Mouse (Mus musculus): ENCODE results near the gene Radil. TPM values are rescaled to one million over a fixed set of nuclear protein-coding genes. Genes with fewer than 3 reads are reported as not detected.

Gene Radil
- polyA plus RNA-seq, 1 experiment from 2014 or later, result 4.2 TPM

DNA sequence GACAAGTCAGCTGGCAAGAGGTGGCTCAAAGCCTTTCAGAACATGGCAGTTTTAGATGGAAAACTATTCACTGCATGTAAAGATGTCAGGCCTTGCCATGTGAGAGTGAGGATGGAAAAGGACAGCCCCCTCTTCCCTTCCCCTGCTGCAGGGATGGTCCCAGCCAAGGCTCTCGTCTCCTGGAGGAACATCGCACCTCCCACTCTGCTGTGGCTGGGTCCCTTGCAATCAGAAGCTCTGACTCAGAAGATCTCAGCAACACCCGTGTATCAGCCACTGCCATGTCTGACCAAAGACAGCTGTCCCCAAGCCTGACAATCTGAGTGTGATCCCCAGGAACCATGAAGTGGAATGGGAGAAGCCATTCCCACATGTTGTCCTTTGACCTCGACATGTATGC, 38.8 kb downstream of the Radil start:
- Histone ChIP-seq H3K9ac (replicated peaks; ENCODE audit: low read length) (no peak overlapping the region), H3K4me1 (ENCODE audit: insufficient read depth, low read length) (0 out of 2 replicates have a peak, but pooled peaks cover 12% of the 10 kb centered on the region), H3K27me3 (ENCODE audit: insufficient read depth, low read length) (no peaks in the 10 kb centered on the region), H3K36me3 (ENCODE audit: insufficient read depth, low read length) (no peaks in the 10 kb centered on the region), H3K27ac (ENCODE audit: low read length) (no peak overlapping the region), H3K4me2 (replicated peaks; ENCODE audit: low read depth, low read length) (no peak overlapping the region), H3K4me3 (ENCODE audit: low read length) (no peak overlapping the region), H3K9me3 (ENCODE audit: low read length) (no peaks in the 10 kb centered on the region)
- no peak for ATAC-seq (ENCODE audit: low FRiP score, low TSS enrichment)
- 77% methylated on average over 4 of the region's 4 CpGs for WGBS

DNA sequence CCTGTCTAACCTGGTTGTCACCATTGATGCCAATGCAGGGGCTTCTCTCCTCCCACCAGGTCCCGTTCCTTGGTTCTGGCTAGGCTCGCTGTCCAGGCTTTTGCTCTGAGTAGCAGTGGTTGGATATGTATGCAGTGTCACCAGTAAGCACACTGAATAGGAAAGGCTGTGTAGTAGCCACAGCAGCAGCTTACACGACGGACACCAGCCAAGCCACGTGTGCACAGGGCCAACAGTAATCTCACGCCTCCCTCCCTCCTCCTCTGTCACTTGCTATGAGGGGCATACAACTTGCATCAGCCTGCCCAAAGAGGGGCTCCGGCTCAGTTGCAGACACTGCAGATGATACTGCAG, 40.9 kb downstream of the Radil start:
- Histone ChIP-seq H3K9me3 (ENCODE audit: low read length) (no peaks in the 10 kb centered on the region), H3K4me1 (ENCODE audit: insufficient read depth, low read length) (0 out of 2 replicates have a peak, but pooled peaks cover 8% of the 10 kb centered on the region), H3K27me3 (ENCODE audit: insufficient read depth, low read length) (no peaks in the 10 kb centered on the region), H3K36me3 (ENCODE audit: insufficient read depth, low read length) (no peaks in the 10 kb centered on the region), H3K9ac (replicated peaks; ENCODE audit: low read length) (no peak overlapping the region), H3K4me3 (ENCODE audit: low read length) (no peak overlapping the region), H3K27ac (ENCODE audit: low read length) (no peak overlapping the region), H3K4me2 (replicated peaks; ENCODE audit: low read depth, low read length) (no peak overlapping the region)
- ATAC-seq (ENCODE audit: low FRiP score, low TSS enrichment), result no peak
- WGBS, result 68% methylated on average over 7 of the region's 7 CpGs

DNA sequence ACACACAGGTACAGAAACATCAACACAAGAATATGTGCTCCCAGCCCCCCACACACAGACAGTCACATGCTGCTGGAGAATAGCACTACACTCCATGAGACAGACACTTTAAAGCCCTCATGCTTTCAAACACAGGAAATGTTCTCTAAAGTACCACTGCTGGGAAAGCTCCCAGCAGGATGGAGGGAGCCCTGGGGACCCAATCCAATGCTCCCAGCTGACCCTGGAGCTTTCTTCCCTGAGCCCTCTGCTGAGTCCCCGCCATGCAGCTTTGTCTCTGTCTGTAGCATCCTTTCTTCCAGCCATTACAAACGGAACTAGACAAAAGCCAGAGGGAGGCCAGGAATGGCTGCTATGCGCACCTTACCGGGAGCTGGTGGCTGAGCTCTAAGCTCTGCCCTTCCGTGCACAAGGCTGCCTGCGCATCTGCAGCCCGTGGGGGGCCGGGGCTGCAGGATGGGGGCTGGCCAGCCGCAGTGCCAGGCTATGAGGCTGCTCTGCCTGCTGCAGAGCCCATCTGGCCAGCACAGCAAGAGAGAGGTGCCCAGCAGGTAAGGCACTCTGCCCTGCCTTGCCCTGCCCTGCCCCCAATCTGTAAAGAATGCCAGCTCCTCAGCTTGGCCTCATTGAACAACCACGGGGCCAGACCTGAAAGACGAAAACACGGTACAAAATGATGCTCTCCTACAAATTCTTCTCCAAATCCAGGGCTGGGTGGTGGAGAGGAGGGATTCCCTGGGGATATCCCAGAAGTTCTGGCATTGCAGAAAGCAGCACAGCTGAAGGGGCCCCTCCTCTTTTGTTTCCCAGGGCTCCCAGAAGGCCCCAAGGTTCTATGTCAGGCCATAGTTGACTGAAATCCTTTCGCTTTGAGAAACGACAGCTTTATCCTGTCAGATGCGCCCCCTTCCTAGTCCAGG, 41.5 kb downstream of the Radil start:
- WGBS, result 31% methylated on average over 15 of the region's 15 CpGs
- H3K9ac ChIP-seq (replicated peaks; ENCODE audit: low read length), result no peak overlapping the region
- H3K27ac ChIP-seq (ENCODE audit: low read length), result no peak overlapping the region
- no peaks in the 10 kb centered on the region for H3K36me3 ChIP-seq (ENCODE audit: insufficient read depth, low read length)
- H3K4me3 ChIP-seq (ENCODE audit: low read length), result no peak overlapping the region
- no peaks in the 10 kb centered on the region for H3K27me3 ChIP-seq (ENCODE audit: insufficient read depth, low read length)
- no peak overlapping the region for H3K4me2 ChIP-seq (replicated peaks; ENCODE audit: low read depth, low read length)
- H3K9me3 ChIP-seq (ENCODE audit: low read length), result no peaks in the 10 kb centered on the region
- ATAC-seq (ENCODE audit: low FRiP score, low TSS enrichment), result no peak
- 0 out of 2 replicates have a peak, but pooled peaks cover 8% of the 10 kb centered on the region for H3K4me1 ChIP-seq (ENCODE audit: insufficient read depth, low read length)

DNA sequence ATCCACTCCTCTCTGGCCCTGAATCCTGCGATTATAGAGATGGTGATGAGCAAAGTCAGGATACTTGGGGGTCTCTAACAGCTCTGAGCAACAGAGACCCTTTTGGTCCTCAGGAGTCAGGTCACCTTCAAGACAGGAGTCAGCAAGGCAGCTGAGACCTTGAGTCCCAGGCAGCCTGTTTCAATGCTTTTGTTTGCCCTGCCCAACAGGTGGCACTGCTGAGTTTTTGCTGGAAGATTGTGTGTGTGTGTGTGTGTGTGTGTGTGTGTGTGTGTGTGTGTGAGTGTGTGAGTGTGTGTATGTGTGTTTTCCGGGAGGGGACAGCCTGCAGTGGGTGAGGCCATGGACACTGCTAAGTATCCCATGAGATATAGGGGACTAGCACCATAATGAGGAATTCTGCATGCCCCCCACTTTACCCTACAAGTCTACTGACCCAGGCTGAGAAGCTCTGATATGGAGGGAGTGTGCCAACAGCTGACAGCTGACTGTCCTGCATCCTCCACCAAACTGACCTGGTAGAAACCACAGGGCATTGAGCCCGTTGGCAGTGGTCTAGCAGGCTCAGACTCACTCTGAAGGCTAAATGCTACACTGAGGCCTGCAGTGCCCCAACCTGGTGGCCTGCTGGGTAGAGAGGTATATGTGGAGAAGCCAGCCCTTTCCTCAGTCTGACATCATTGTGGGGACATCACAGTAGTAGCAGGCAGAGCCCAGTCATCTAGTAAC, 45.0 kb downstream of the Radil start:
- H3K4me1 ChIP-seq (ENCODE audit: insufficient read depth, low read length), result peaks cover 15% of the 10 kb centered on the region
- no peaks in the 10 kb centered on the region for H3K9me3 ChIP-seq (ENCODE audit: low read length)
- 74% methylated on average over 3 of the region's 3 CpGs for WGBS
- no peaks in the 10 kb centered on the region for H3K27me3 ChIP-seq (ENCODE audit: insufficient read depth, low read length)
- H3K27ac ChIP-seq (ENCODE audit: low read length), result no peak overlapping the region
- H3K4me3 ChIP-seq (ENCODE audit: low read length), result no peak overlapping the region
- no peak overlapping the region for H3K9ac ChIP-seq (replicated peaks; ENCODE audit: low read length)
- no peak overlapping the region for H3K4me2 ChIP-seq (replicated peaks; ENCODE audit: low read depth, low read length)
- no peak for ATAC-seq (ENCODE audit: low FRiP score, low TSS enrichment)
- H3K36me3 ChIP-seq (ENCODE audit: insufficient read depth, low read length), result no peaks in the 10 kb centered on the region

DNA sequence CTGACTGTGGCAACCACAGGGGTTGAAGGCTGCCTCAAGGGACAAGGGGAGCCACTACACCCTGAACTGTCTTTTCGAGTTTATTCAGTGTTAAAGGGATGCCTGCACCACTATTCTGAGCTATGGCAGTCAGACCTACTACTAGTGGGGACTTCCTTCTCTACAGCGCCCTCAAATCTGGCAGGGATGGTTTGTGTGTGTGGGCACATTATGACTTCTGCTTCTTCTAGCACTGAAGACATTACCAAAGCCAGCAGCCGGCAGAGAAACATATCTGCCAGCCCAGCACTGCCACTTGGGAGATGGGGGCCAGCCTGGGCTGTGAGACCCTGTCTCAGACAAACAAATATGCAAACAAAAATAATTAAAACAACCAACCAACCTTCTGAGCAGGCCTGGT, 46.7 kb downstream of the Radil start:
- no peaks in the 10 kb centered on the region for H3K36me3 ChIP-seq (ENCODE audit: insufficient read depth, low read length)
- no peak overlapping the region for H3K4me2 ChIP-seq (replicated peaks; ENCODE audit: low read depth, low read length)
- H3K27me3 ChIP-seq (ENCODE audit: insufficient read depth, low read length), result no peaks in the 10 kb centered on the region
- H3K4me3 ChIP-seq (ENCODE audit: low read length), result no peak overlapping the region
- ATAC-seq (ENCODE audit: low FRiP score, low TSS enrichment), result no peak
- H3K9ac ChIP-seq (replicated peaks; ENCODE audit: low read length), result no peak overlapping the region
- 82% methylated on average over 3 of the region's 3 CpGs for WGBS
- no peak overlapping the region for H3K27ac ChIP-seq (ENCODE audit: low read length)
- no peaks in the 10 kb centered on the region for H3K9me3 ChIP-seq (ENCODE audit: low read length)
- H3K4me1 ChIP-seq (ENCODE audit: insufficient read depth, low read length), result peaks cover 15% of the 10 kb centered on the region

DNA sequence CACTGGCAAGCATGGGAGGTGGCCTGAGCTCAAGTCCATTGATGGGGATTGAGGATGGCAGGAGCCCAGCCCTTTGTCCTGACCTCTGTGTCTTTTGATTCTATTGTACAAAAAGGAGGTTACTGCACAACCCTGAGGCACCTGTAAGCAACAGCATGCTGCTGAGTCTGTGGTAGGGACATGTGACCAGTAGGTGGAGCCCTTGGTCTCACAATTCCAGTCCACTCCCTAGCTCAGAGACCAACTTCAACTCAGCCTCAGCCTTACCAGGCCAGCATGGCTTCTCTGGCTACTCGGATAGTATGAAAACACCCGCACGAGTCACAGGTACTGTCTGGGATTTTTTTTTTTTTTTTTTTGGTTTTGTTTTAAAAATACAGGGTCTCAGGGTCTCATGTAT, 48.5 kb downstream of the Radil start:
- Histone ChIP-seq H3K4me1 (ENCODE audit: insufficient read depth, low read length) (peaks cover 13% of the 10 kb centered on the region), H3K27me3 (ENCODE audit: insufficient read depth, low read length) (no peaks in the 10 kb centered on the region), H3K4me3 (ENCODE audit: low read length) (no peak overlapping the region), H3K9me3 (ENCODE audit: low read length) (no peaks in the 10 kb centered on the region), H3K27ac (ENCODE audit: low read length) (no peak overlapping the region), H3K36me3 (ENCODE audit: insufficient read depth, low read length) (no peaks in the 10 kb centered on the region), H3K9ac (replicated peaks; ENCODE audit: low read length) (no peak overlapping the region), H3K4me2 (replicated peaks; ENCODE audit: low read depth, low read length) (no peak overlapping the region)
- ATAC-seq (ENCODE audit: low FRiP score, low TSS enrichment), result peak; percentile 89
- WGBS, result 1% methylated on average over 3 of the region's 3 CpGs

DNA sequence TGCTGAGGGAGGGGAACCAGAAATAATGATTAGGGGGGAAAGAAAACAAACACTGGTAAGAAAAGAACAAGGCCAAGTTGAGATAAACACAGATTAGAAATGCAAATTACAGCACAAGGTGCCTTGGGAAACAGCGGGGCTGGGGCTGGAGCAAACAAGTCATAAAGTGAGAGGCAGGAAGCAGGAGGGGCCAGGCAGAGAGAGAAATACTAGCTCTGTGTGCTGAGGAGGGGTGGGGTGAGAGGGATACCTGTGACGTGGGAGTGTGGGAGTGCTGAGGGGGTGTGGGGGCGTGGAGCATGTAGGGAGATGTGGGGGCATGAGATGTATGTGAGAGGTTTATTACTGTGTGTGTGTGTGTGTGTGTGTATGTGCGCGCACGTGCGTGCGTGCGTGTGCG, 50.0 kb downstream of the Radil start:
- no peak overlapping the region for H3K27ac ChIP-seq (ENCODE audit: low read length)
- peak; percentile 25; the same call in 1 of the 2 replicates for ATAC-seq (ENCODE audit: low FRiP score, low TSS enrichment)
- H3K4me1 ChIP-seq (ENCODE audit: insufficient read depth, low read length), result peaks cover 13% of the 10 kb centered on the region
- no peak overlapping the region for H3K4me2 ChIP-seq (replicated peaks; ENCODE audit: low read depth, low read length)
- no peaks in the 10 kb centered on the region for H3K36me3 ChIP-seq (ENCODE audit: insufficient read depth, low read length)
- no peak overlapping the region for H3K9ac ChIP-seq (replicated peaks; ENCODE audit: low read length)
- 51% methylated on average over 10 of the region's 10 CpGs for WGBS
- H3K4me3 ChIP-seq (ENCODE audit: low read length), result no peak overlapping the region
- H3K9me3 ChIP-seq (ENCODE audit: low read length), result no peaks in the 10 kb centered on the region
- H3K27me3 ChIP-seq (ENCODE audit: insufficient read depth, low read length), result no peaks in the 10 kb centered on the region

DNA sequence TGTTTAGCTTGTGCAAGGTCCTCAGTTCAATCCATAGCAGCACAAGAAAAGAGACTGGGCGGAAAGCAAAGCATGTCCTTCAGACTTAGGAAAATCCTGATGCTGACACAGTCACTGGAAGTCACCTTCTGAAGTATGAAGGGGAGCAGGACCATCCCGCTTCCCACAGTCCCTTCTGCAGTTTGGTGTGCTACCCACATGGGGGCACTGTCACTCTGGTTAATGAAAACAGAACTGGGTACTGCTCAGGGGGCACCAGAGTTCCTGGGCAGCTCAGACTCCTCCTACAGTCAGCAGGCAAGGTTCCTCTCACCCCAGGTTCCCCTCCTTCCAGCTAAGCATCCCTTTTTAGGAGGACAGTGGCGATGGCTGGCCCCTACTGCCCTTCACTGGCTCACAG, 51.9 kb downstream of the Radil start:
- Histone ChIP-seq H3K4me3 (ENCODE audit: low read length) (no peak overlapping the region), H3K4me2 (replicated peaks; ENCODE audit: low read depth, low read length) (no peak overlapping the region), H3K9ac (replicated peaks; ENCODE audit: low read length) (no peak overlapping the region), H3K36me3 (ENCODE audit: insufficient read depth, low read length) (no peaks in the 10 kb centered on the region), H3K27me3 (ENCODE audit: insufficient read depth, low read length) (no peaks in the 10 kb centered on the region), H3K9me3 (ENCODE audit: low read length) (no peaks in the 10 kb centered on the region), H3K4me1 (ENCODE audit: insufficient read depth, low read length) (peaks cover 13% of the 10 kb centered on the region), H3K27ac (ENCODE audit: low read length) (no peak overlapping the region)
- WGBS, result 66% methylated on average over 3 of the region's 3 CpGs
- no peak for ATAC-seq (ENCODE audit: low FRiP score, low TSS enrichment)

DNA sequence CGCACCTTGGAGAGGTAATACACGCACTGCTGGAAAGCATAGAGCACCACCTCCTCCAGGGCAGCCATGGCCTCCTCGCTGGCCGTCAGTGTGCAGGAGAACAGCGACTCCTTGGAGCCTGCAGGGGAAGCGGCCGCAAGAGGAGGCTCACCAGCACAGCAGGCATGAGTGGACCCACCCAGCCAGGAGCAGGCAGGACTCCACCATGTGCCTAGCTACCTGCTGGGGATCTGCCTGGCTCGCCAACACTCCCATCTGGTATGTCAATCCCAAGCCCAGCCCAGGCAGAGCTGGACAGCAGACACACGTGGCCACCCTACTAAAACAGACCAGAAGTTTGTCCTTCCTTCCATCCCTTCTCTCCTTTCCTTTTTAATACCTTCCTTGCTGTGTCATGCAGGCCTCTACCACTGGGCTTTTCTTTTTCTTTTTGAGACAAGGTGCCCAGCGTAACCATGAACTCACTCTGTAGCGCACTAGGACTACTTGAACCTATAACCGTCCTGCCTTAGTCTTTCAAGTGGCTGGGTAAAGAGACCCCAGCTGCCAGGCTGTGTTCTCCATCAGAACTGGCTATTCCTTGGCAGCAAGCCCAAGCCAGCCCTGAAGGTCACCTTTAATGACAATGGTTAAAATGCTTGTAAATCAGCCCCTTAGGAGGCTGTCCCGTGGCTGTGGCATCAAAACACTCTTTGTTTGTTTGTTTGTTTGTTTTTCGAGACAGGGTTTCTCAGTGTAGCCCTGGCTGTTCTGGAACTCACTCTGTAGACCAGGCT, 55.4 kb downstream of the Radil start:
- H3K4me2 ChIP-seq (replicated peaks; ENCODE audit: low read depth, low read length), result no peak overlapping the region
- H3K4me3 ChIP-seq (ENCODE audit: low read length), result no peak overlapping the region
- no peak for ATAC-seq (ENCODE audit: low FRiP score, low TSS enrichment)
- H3K27ac ChIP-seq (ENCODE audit: low read length), result no peak overlapping the region
- H3K4me1 ChIP-seq (ENCODE audit: insufficient read depth, low read length), result peaks cover 2% of the 10 kb centered on the region; the same call in 1 of the 2 replicates
- 52% methylated on average over 14 of the region's 14 CpGs for WGBS
- H3K27me3 ChIP-seq (ENCODE audit: insufficient read depth, low read length), result no peaks in the 10 kb centered on the region
- no peaks in the 10 kb centered on the region for H3K9me3 ChIP-seq (ENCODE audit: low read length)
- H3K36me3 ChIP-seq (ENCODE audit: insufficient read depth, low read length), result no peaks in the 10 kb centered on the region
- H3K9ac ChIP-seq (replicated peaks; ENCODE audit: low read length), result no peak overlapping the region

Measured in kidney, embryonic 16.5 days (tissue).